Mouse (Mus musculus): ENCODE measurements around the gene Xrcc6.
A peak's percentile ranks its signal among the peaks of the same experiment; 100 is the strongest.

DNA sequence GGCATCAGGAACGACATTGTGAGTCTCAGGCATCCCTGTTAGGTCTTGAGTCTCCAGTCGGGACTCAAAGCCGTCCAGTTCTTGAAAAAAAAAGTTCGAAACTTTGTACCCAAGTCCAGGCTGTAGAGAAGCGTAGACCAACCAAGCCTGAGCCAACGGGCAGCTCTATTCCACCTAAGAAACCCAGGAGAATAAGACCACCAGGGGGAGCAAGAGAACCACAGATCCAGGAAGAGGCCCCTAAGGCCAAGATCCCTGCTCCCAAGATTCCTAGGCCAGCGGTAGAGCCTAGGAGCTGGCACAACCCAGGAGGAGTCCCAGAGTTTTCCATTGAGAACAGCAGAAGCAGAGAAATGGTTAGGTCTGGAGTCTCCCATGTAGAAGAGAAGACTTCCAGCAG, 77.9 kb downstream of the Xrcc6 start:
- no peak for TF ChIP-seq POLR2A (IDR thresholded peaks at IDR 0.05; ENCODE audit: insufficient read depth, low read depth, low read length)
- peak; percentile 92 for TF ChIP-seq CTCF (IDR thresholded peaks at IDR 0.05)

Measured in heart, adult 2 months (tissue).